In the genomic region with DNA sequence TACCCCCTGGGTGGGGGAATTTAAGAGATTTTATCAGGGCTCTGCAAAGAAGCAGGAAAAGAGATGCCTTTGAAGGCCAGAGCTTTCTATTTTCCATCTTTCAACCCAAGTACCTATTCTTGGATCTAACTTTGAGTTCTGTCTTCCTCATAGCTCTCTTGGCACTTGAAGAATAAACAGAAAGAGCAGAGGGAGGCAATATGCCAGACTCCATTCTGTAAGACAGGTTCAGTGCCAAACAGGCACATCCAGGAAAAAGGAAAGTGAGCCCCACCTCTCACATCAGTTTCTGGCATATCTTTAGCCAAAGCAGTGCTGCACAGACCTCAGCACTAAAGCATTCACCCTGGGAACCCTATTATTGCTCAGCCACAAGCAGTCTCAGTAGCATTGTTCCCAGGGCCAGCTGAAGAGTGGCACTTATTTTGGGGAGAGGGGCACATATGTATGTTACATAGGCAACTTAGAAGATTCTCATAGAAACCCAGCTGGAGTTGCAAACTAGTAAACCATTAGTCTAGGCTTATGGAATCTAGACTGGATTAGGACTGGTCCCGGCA, we compare ENCODE assay signal across 24 mouse cellular contexts.
DNase-seq lines count a peak whose midpoint lies in the region; ATAC-seq and TF ChIP-seq lines count a peak whose summit lies in the region.
"Had no signal": no experiment of that assay in that cellular context is flagged by ENCODE, and none has a peak within 500 bp of the region (broad histone marks: within the 10 kb centered on the region; RNA-seq: fewer than 3 reads in every experiment).

No protein-coding gene starts in this region.

- no peak for TF ChIP-seq CTCF in hindbrain, postnatal 0 days (IDR thresholded peaks at IDR 0.05; ENCODE audit: low read depth)

- WGBS in forebrain, embryonic 16.5 days: 74% methylated on average over 1 of the region's 1 CpGs
- 80% methylated on average over 1 of the region's 1 CpGs for WGBS in forebrain, embryonic 12.5 days
- 74% methylated on average over 1 of the region's 1 CpGs for WGBS in hindbrain, postnatal 0 days
- 83% methylated on average over 1 of the region's 1 CpGs for WGBS in hindbrain, embryonic 11.5 days

- no peak overlapping the region for H3K9ac ChIP-seq in forebrain, embryonic 16.5 days (replicated peaks; ENCODE audit: low read depth, low read length)
- no peak overlapping the region for H3K9ac ChIP-seq in forebrain, embryonic 12.5 days
- no peak overlapping the region for H3K9ac ChIP-seq in hindbrain, postnatal 0 days (replicated peaks; ENCODE audit: low read length)
- H3K9ac ChIP-seq in hindbrain, embryonic 11.5 days (ENCODE audit: low read depth, low read length): no peak overlapping the region
- H3K9ac ChIP-seq: intestine, embryonic 15.5 days; liver, embryonic 15.5 days; midbrain, embryonic 15.5 days; neural tube, embryonic 13.5 days; stomach, embryonic 15.5 days had no signal

- H3K4me1 ChIP-seq in forebrain, embryonic 16.5 days (replicated peaks; ENCODE audit: control insufficient read depth, insufficient read depth, low read length): no peaks in the 10 kb centered on the region
- H3K4me1 ChIP-seq in forebrain, embryonic 12.5 days: no peaks in the 10 kb centered on the region
- H3K4me1 ChIP-seq in hindbrain, postnatal 0 days (ENCODE audit: insufficient read depth, low read length): no peaks in the 10 kb centered on the region
- no peaks in the 10 kb centered on the region for H3K4me1 ChIP-seq in hindbrain, embryonic 11.5 days (replicated peaks; ENCODE audit: control insufficient read depth, insufficient read depth, low read length)
- H3K4me1 ChIP-seq: hindbrain, embryonic 10.5 days; intestine, embryonic 15.5 days; liver, embryonic 15.5 days; midbrain, embryonic 15.5 days; neural tube, embryonic 13.5 days; stomach, embryonic 15.5 days had no signal

- H3K27ac ChIP-seq in forebrain, embryonic 16.5 days (ENCODE audit: low read length): no peak overlapping the region
- H3K27ac ChIP-seq in forebrain, embryonic 12.5 days: no peak overlapping the region
- H3K27ac ChIP-seq in hindbrain, postnatal 0 days: no peak overlapping the region
- no peak overlapping the region for H3K27ac ChIP-seq in hindbrain, embryonic 11.5 days (ENCODE audit: low read depth, low read length)
- H3K27ac ChIP-seq: hindbrain, embryonic 10.5 days; intestine, embryonic 15.5 days; left cerebral cortex, adult 2 months; liver, embryonic 15.5 days; midbrain, embryonic 15.5 days; neural tube, embryonic 13.5 days; stomach, embryonic 15.5 days had no signal

- no peaks in the 10 kb centered on the region for H3K9me3 ChIP-seq in forebrain, embryonic 16.5 days (ENCODE audit: control insufficient read depth, low read length)
- no peaks in the 10 kb centered on the region for H3K9me3 ChIP-seq in forebrain, embryonic 12.5 days
- H3K9me3 ChIP-seq in hindbrain, postnatal 0 days (ENCODE audit: low read length): no peaks in the 10 kb centered on the region
- no peaks in the 10 kb centered on the region for H3K9me3 ChIP-seq in hindbrain, embryonic 11.5 days (ENCODE audit: control insufficient read depth, low read length)
- H3K9me3 ChIP-seq: hindbrain, embryonic 10.5 days; intestine, embryonic 15.5 days; liver, embryonic 15.5 days; midbrain, embryonic 15.5 days; neural tube, embryonic 13.5 days; stomach, embryonic 15.5 days had no signal

- peak; percentile 43; the same call in 1 of the 2 replicates for ATAC-seq in forebrain, embryonic 16.5 days
- no peak for ATAC-seq in forebrain, embryonic 12.5 days (ENCODE audit: low FRiP score)
- ATAC-seq in hindbrain, postnatal 0 days: no peak
- ATAC-seq in hindbrain, embryonic 11.5 days (ENCODE audit: low FRiP score): no peak
- ATAC-seq: intestine, embryonic 15.5 days; midbrain, embryonic 15.5 days had no signal

- peak; percentile 23 for DNase-seq in hindbrain, postnatal 0 days (ENCODE audit: low spot score)
- DNase-seq in hindbrain, embryonic 11.5 days (ENCODE audit: low spot score): no peak
- DNase-seq in ovary, postnatal 10 days (ENCODE audit: low spot score): peak; percentile 0
- DNase-seq in ovary, postnatal 14 days (ENCODE audit: low spot score): no peak
- DNase-seq in adrenal gland, adult (ENCODE audit: inconsistent age in 2 of 2, low spot score in 1 of 2): no peak
- DNase-seq: adrenal gland, adult 8-10 months; cerebellum, postnatal 36 days; kidney, adult 8-10 months; kidney, postnatal 10 days; liver; right cerebral cortex, adult 18-20 months; right cerebral cortex, postnatal 4 days; thymus, postnatal 25 days had no signal

- no peak overlapping the region for H3K4me3 ChIP-seq in forebrain, embryonic 16.5 days (replicated peaks; ENCODE audit: low read length)
- no peak overlapping the region for H3K4me3 ChIP-seq in forebrain, embryonic 12.5 days (replicated peaks)
- H3K4me3 ChIP-seq in hindbrain, postnatal 0 days (ENCODE audit: low read length): no peak overlapping the region
- H3K4me3 ChIP-seq in hindbrain, embryonic 11.5 days (ENCODE audit: low read depth, low read length): no peak overlapping the region
- H3K4me3 ChIP-seq: hindbrain, embryonic 10.5 days; intestine, embryonic 15.5 days; left cerebral cortex, adult 2 months; liver, embryonic 15.5 days; midbrain, embryonic 15.5 days; myocyte; neural tube, embryonic 13.5 days; stomach, embryonic 15.5 days had no signal

- no peaks in the 10 kb centered on the region for H3K27me3 ChIP-seq in forebrain, embryonic 16.5 days (replicated peaks; ENCODE audit: control insufficient read depth, insufficient read depth, low read length)
- H3K27me3 ChIP-seq in forebrain, embryonic 12.5 days: no peaks in the 10 kb centered on the region
- no peaks in the 10 kb centered on the region for H3K27me3 ChIP-seq in hindbrain, postnatal 0 days (ENCODE audit: insufficient read depth, low read length)
- no peaks in the 10 kb centered on the region for H3K27me3 ChIP-seq in hindbrain, embryonic 11.5 days (ENCODE audit: control insufficient read depth, insufficient read depth, low read length)
- H3K27me3 ChIP-seq: intestine, embryonic 15.5 days; liver, embryonic 15.5 days; midbrain, embryonic 15.5 days; neural tube, embryonic 13.5 days; stomach, embryonic 15.5 days had no signal

- no peak overlapping the region for H3K4me2 ChIP-seq in forebrain, embryonic 16.5 days (ENCODE audit: low read length)
- no peak overlapping the region for H3K4me2 ChIP-seq in forebrain, embryonic 12.5 days
- no peak overlapping the region for H3K4me2 ChIP-seq in hindbrain, postnatal 0 days (ENCODE audit: low read depth, low read length)
- H3K4me2 ChIP-seq in hindbrain, embryonic 11.5 days (replicated peaks; ENCODE audit: low read depth, low read length): no peak overlapping the region
- H3K4me2 ChIP-seq: heart, embryonic 11.5 days; intestine, embryonic 15.5 days; liver, embryonic 15.5 days; midbrain, embryonic 15.5 days; neural tube, embryonic 13.5 days; stomach, embryonic 15.5 days had no signal

- no peaks in the 10 kb centered on the region for H3K36me3 ChIP-seq in forebrain, embryonic 16.5 days (ENCODE audit: control insufficient read depth, insufficient read depth)
- no peaks in the 10 kb centered on the region for H3K36me3 ChIP-seq in forebrain, embryonic 12.5 days (replicated peaks)
- no peaks in the 10 kb centered on the region for H3K36me3 ChIP-seq in hindbrain, postnatal 0 days (ENCODE audit: insufficient read depth, low read length)
- H3K36me3 ChIP-seq in hindbrain, embryonic 11.5 days (ENCODE audit: control insufficient read depth, insufficient read depth, low read length): no peaks in the 10 kb centered on the region
- H3K36me3 ChIP-seq: hindbrain, embryonic 10.5 days; intestine, embryonic 15.5 days; liver, embryonic 15.5 days; midbrain, embryonic 15.5 days; neural tube, embryonic 13.5 days; stomach, embryonic 15.5 days had no signal

Comparison
In these comparisons a context has a peak if more than half of its experiments do, and no peak if none do; other contexts are left out.
1. DNase-seq: peak in hindbrain, postnatal 0 days (single experiment) and ovary, postnatal 10 days (single experiment); none in hindbrain, embryonic 11.5 days (single experiment), ovary, postnatal 14 days (single experiment) and adrenal gland, adult (0 of 2).